Mouse (Mus musculus) kidney, embryonic 14.5 days (tissue): ENCODE data around the gene Ttc7b. TPM values are rescaled to one million over a fixed set of nuclear protein-coding genes. Genes with fewer than 3 reads are reported as not detected.

Experiments used
- ATAC-seq: fragments of 200-750 bp; cut with Nextera tagmentation; 2 replicates; pipeline ENCODE4 v1.8.0; 2017; ENCODE audit warnings: moderate number of reproducible peaks, mild to moderate bottlenecking, moderate TSS enrichment, moderate library complexity; ENCODE audit not compliant: low FRiP score, low TSS enrichment
- H3K27ac ChIP-seq: fragments of 300-500 bp; sonication (generic); 2 replicates; pipeline ENCODE4 v1.5.1; 2014; ENCODE audit warnings: low read depth, mild to moderate bottlenecking, low read length, moderate library complexity, mixed read lengths
- H3K27me3 ChIP-seq: fragments of 300-500 bp; sonication (generic); 2 replicates; pipeline ENCODE4 v1.6.1; 2014; ENCODE audit warnings: mild to moderate bottlenecking, low read length; ENCODE audit not compliant: control insufficient read depth, insufficient read depth
- H3K36me3 ChIP-seq: fragments of 300-500 bp; sonication (generic); 2 replicates; pipeline ENCODE4 v1.6.1; 2014; ENCODE audit warnings: low read length, mixed read lengths; ENCODE audit not compliant: control insufficient read depth, insufficient read depth
- H3K4me1 ChIP-seq: fragments of 300-500 bp; sonication (generic); 2 replicates; pipeline ENCODE4 v1.6.1; 2014; ENCODE audit warnings: low read length, mixed read lengths; ENCODE audit not compliant: control insufficient read depth, insufficient read depth
- H3K4me2 ChIP-seq: fragments of 300-500 bp; sonication (generic); replicated peaks from 2 replicates; pipeline ENCODE4 v1.6.1; 2014; ENCODE audit warnings: low read depth, mild to moderate bottlenecking, low read length
- H3K4me3 ChIP-seq: fragments of 300-500 bp; sonication (generic); 2 replicates; pipeline ENCODE4 v1.5.1; 2014; ENCODE audit warnings: mild to moderate bottlenecking, low read length
- H3K9ac ChIP-seq: fragments of 300-500 bp; sonication (generic); 2 replicates; pipeline ENCODE4 v1.6.1; 2014; ENCODE audit warnings: low read depth, mild to moderate bottlenecking, low read length, moderate library complexity
- H3K9me3 ChIP-seq: fragments of 300-500 bp; sonication (generic); 2 replicates; pipeline ENCODE4 v1.6.1; 2016; ENCODE audit warnings: low read length; ENCODE audit not compliant: control insufficient read depth
- WGBS: fragments of 180-500 bp; shearing (Covaris S2); extraction: QIAGEN DNeasy Blood & Tissue Kit; methylation state at CpG from one replicate; pipeline ENCODE4 v1.1.7; 2014; 5-methylcytosine and 5-hydroxymethylcytosine counted together
- polyA plus RNA-seq: library from polyadenylated mRNA; unstranded; fragments of >200 nt; fragmentation: Nextera tagmentation; extraction: Ambion mirVana; gene quantifications from 2 replicates; pipeline ENCODE4 v1.2.1, GENCODE M21; 2014

Gene Ttc7b
- polyA plus RNA-seq, 1 experiment from 2014 or later = 7.6 TPM

DNA sequence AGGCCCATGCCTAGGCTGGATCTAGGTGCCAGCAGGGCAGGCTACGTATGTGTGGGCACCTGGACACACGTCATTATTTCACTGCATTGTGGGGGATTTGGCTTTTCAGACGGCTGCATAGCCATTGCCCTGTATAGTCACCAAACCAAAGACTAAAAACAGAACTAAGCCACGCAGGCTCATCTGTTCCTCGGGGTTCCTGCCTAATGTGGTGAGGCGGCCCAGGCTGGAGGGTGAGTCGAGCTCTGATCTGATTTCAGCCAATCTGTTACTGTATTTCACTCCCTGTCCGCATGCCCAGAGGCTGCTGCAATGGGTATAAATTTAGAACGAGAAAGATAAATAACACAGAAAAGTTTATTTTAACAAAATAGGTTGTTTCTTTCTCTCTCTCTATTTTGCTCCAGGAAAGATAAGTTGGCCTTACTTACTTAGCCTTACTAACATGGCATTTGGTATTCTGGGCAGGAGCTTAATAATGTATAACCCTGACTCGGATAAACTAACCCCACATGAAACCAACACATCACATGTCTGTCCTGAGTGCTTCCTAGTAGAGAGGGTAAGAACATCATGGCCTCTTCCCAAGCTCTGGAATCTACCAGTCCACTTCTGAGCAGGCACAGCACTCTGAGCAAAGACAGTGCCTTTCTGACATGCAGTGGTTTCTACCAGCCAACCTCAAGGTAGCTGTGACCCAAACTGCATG is 118.2 kb downstream of the Ttc7b start:
- H3K4me3 ChIP-seq = no peak overlapping the region
- no peak overlapping the region for H3K4me2 ChIP-seq
- H3K9ac ChIP-seq = no peak overlapping the region
- 91% methylated on average over 10 of the region's 10 CpGs for WGBS
- no peaks in the 10 kb centered on the region for H3K27me3 ChIP-seq
- H3K36me3 ChIP-seq = peaks cover 21% of the 10 kb centered on the region; the same call in 1 of the 2 replicates
- peaks cover 8% of the 10 kb centered on the region; the same call in 1 of the 2 replicates for H3K4me1 ChIP-seq
- no peaks in the 10 kb centered on the region for H3K9me3 ChIP-seq
- no peak for ATAC-seq
- H3K27ac ChIP-seq = no peak overlapping the region

DNA sequence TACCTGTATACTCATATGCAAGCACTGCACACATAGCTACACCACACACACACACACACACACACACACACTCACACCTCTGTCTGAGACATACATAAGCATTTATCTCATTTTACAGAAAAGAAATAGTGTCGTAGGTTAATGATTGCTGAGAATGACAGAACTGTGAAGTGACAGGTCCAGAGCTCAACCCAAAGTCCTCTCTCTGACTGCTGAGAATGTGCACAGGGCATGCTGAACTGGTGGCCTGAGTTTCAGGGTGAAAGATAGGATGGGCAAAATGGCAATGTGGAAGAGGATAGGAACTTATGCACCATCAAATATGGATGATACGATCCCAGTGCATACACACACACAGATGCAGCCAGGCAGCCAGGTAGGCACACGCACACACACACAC is 120.5 kb downstream of the Ttc7b start:
- H3K27me3 ChIP-seq = no peaks in the 10 kb centered on the region
- H3K9me3 ChIP-seq = no peaks in the 10 kb centered on the region
- no peak overlapping the region for H3K4me3 ChIP-seq
- no peak overlapping the region for H3K4me2 ChIP-seq
- 88% methylated on average over 3 of the region's 3 CpGs for WGBS
- H3K4me1 ChIP-seq = no peaks in the 10 kb centered on the region
- ATAC-seq = no peak
- H3K27ac ChIP-seq = no peak overlapping the region
- peaks cover 21% of the 10 kb centered on the region; the same call in 1 of the 2 replicates for H3K36me3 ChIP-seq
- H3K9ac ChIP-seq = no peak overlapping the region

DNA sequence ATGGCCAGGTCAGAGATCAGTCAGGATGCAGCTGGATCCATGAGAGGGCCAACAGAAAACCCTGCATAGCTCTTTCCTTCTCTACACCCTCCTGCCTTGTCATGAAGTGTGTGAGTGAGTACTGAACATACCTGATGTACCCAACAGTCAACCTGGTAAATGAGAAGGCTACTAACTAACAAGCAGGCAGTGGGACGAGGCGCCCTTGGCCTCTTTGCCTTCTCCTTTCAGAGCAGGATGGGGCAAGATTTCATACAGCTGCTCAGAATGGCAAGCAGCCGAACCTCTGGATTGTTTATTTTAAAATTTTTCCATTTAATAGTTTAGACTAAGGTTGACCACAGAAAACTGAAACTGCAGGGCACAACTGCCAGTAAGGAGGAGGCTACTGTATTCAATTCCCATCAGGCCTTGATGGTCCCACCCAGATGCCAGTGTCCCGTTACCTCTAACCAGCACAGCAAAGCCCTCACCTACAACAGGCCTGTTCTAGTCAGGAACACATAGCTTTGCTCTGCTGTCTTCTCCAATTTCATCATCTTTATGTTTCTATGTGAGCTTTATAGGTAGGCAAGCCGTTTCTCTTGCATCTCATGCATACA is 121.4 kb downstream of the Ttc7b start:
- H3K27me3 ChIP-seq = no peaks in the 10 kb centered on the region
- WGBS = 80% methylated on average over 5 of the region's 5 CpGs
- H3K4me2 ChIP-seq = no peak overlapping the region
- H3K27ac ChIP-seq = no peak overlapping the region
- H3K4me1 ChIP-seq = no peaks in the 10 kb centered on the region
- H3K9ac ChIP-seq = no peak overlapping the region
- no peak for ATAC-seq
- no peaks in the 10 kb centered on the region for H3K9me3 ChIP-seq
- H3K36me3 ChIP-seq = peaks cover 21% of the 10 kb centered on the region; the same call in 1 of the 2 replicates
- no peak overlapping the region for H3K4me3 ChIP-seq

DNA sequence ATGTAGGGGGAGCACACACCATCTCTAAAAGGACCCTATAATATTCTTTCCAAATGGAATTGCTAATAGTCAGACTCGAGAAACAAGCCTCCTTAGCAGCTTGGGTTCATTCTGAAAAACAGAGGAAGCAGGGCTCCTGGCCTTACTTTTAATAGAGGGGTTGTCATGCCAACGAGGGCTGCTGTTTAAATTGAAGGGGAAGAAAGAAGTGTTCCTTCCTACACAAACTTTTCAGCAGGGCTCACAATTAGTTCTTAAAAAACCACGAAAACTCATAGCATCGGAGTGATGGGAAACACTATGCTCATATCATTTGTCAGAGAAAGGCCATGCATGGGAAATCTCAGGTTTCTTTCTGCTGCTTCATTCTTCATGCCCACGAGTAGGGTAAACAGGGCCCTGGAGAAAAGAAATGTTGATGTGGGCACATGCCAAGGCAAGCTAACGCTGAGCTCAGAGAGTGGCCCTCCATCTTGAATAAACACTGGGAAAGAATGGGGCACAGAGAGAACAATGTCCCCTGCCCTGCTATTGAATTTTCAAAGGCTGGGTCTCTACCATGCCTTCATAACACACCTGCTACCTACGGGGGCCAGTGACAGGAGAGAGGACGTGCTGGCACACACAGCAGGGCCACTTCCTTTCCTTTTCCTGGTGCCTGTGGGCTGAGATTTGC is 122.2 kb downstream of the Ttc7b start:
- no peak overlapping the region for H3K9ac ChIP-seq
- no peak overlapping the region for H3K4me3 ChIP-seq
- H3K36me3 ChIP-seq = peaks cover 21% of the 10 kb centered on the region; the same call in 1 of the 2 replicates
- H3K9me3 ChIP-seq = no peaks in the 10 kb centered on the region
- no peaks in the 10 kb centered on the region for H3K27me3 ChIP-seq
- no peak overlapping the region for H3K4me2 ChIP-seq
- no peak overlapping the region for H3K27ac ChIP-seq
- H3K4me1 ChIP-seq = no peaks in the 10 kb centered on the region
- WGBS = 78% methylated on average over 8 of the region's 8 CpGs
- ATAC-seq = no peak

DNA sequence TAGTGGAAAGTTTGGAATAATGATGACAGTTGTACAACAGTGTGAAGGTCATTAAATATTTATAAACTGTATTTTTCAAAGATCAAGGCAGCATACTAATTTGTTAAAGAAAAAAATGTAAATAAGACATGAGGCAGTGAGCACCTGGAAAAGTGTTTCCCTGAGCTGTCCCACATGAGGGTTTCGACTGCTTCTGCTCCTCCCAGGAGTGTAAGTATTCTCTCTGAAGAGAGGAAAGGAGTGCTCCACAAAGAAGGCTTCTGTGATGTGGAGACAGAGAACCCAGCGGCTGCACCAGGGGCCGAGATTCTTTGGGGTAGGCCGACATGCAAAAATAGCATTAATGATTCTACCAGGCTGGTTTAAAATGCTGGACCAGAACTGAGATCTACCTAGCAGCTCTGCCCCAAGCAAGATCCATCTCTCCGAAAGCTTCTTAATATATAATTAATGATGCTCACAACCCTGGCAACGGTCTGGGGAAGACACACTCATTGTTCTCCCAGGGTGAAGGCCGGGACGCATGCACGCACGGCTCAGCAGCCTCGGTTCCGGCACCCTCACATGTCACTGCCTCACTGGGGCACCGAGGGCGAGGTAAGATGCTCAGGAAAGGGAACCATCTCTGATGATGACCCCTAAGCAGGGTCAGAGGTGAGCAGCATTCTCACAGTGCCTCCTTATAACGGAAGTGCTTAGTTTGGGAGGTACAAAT is 123.0 kb downstream of the Ttc7b start:
- H3K27me3 ChIP-seq = no peaks in the 10 kb centered on the region
- no peak for ATAC-seq
- no peak overlapping the region for H3K4me2 ChIP-seq
- H3K27ac ChIP-seq = no peak overlapping the region
- H3K9me3 ChIP-seq = no peaks in the 10 kb centered on the region
- H3K9ac ChIP-seq = no peak overlapping the region
- 88% methylated on average over 15 of the region's 15 CpGs for WGBS
- peaks cover 21% of the 10 kb centered on the region; the same call in 1 of the 2 replicates for H3K36me3 ChIP-seq
- no peak overlapping the region for H3K4me3 ChIP-seq
- no peaks in the 10 kb centered on the region for H3K4me1 ChIP-seq

DNA sequence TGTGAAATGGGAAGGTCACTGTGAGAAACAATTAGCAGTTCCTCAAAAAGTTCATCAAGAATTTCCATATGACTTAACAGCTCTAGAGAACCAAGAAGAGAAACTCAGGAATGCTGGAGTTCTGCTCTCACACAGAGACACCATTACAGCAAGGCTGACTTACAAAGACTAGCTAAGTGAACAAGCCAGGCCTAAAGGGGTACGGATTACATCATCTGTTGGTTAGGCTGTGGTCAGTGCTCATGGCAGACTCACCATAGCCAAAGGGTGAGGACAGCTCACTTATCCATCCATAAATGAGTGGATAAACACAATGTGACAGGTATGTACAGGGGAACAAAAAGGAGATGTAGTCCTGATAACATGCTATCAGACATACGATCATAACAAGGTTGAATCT is 123.8 kb downstream of the Ttc7b start:
- no peak for ATAC-seq
- no peak overlapping the region for H3K27ac ChIP-seq
- 89% methylated on average over 2 of the region's 2 CpGs for WGBS
- no peaks in the 10 kb centered on the region for H3K27me3 ChIP-seq
- H3K9me3 ChIP-seq = no peaks in the 10 kb centered on the region
- no peak overlapping the region for H3K9ac ChIP-seq
- H3K4me1 ChIP-seq = no peaks in the 10 kb centered on the region
- H3K4me2 ChIP-seq = no peak overlapping the region
- peaks cover 15% of the 10 kb centered on the region; the same call in 1 of the 2 replicates for H3K36me3 ChIP-seq
- no peak overlapping the region for H3K4me3 ChIP-seq

DNA sequence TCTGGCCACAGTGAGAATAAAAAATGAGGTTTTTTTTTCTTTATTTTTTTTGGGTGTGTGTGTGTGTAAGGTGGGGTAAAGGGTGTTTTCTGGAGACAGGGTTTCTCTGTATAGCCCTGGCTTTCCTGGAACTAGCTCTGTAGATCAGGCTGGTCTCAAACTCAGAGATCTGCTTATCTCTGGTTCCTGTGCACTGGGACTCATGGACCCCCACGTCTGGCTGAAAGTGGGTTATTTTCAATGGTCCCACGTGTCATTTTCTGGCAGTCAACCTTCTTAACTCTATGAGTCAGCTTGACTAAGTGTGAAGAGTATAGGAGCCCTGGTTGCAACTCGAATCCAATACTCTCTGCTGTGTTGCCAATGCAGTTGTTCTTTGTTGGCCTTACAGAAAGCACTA is 127.1 kb downstream of the Ttc7b start:
- no peak for ATAC-seq
- H3K4me1 ChIP-seq = no peaks in the 10 kb centered on the region
- peaks cover 5% of the 10 kb centered on the region; the same call in 1 of the 2 replicates for H3K36me3 ChIP-seq
- H3K9ac ChIP-seq = no peak overlapping the region
- H3K27ac ChIP-seq = no peak overlapping the region
- H3K4me3 ChIP-seq = no peak overlapping the region
- no peaks in the 10 kb centered on the region for H3K27me3 ChIP-seq
- no peaks in the 10 kb centered on the region for H3K9me3 ChIP-seq
- no peak overlapping the region for H3K4me2 ChIP-seq
- WGBS = 84% methylated on average over 3 of the region's 3 CpGs

DNA sequence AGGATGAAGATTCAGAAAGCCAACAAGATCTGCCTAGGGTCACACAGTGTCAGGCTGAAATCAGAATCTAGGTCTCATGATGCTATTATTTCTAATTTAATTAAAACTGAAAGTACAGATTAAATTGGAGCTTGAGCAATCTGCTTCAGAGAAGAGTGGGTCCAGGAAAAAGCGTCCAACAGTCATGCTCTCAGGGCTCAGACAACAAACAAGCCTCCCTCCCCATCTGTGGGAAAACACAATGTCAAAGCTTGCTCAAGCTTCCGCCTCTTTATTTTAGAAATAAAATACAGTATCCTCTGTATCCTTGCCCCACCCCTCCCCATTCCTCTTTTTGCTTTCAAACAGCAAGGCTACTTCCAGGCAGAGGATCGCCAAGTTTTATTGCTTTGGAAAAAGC is 127.5 kb downstream of the Ttc7b start:
- no peaks in the 10 kb centered on the region for H3K27me3 ChIP-seq
- H3K9ac ChIP-seq = no peak overlapping the region
- 65% methylated on average over 3 of the region's 3 CpGs for WGBS
- no peaks in the 10 kb centered on the region for H3K4me1 ChIP-seq
- no peak overlapping the region for H3K4me3 ChIP-seq
- no peaks in the 10 kb centered on the region for H3K9me3 ChIP-seq
- ATAC-seq = no peak
- no peak overlapping the region for H3K4me2 ChIP-seq
- H3K27ac ChIP-seq = no peak overlapping the region
- H3K36me3 ChIP-seq = peaks cover 5% of the 10 kb centered on the region; the same call in 1 of the 2 replicates
